Mouse (Mus musculus): ENCODE results near the gene Ksr1.

DNA sequence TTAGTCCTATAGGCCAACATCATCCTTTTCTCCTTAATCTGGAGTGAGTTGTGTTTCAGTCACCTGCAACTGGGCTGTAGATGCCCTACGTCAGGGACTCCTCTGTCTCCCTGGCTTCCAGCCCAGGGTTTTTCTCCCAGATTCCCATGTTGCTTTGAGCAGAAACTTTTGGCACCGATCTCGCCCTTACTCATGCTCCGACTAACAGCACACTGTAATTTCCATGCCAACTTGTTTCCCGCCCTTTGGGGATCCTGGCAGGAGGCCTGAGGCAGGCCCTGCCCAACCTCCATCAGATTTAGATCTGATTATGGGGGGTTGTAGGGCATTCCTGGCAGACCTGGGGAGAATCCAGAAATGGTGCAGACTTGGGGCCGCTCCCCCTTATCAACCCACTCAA, 42.0 kb upstream of the Ksr1 start:
- TF ChIP-seq CTCF (IDR thresholded peaks at IDR 0.05; ENCODE audit: low read depth, low read length) (no peak), POLR2A (IDR thresholded peaks at IDR 0.05; ENCODE audit: extremely low read depth, insufficient read depth, low read length) (no peak)

All from liver, adult 2 months (tissue).